Mouse (Mus musculus): Measurements from ENCODE around the gene Arid3a.
"Not testable (repeated sequence)": the region's sequence is repeated elsewhere in the genome, so short reads cannot be mapped to it uniquely, and the experiment has no call there.

- TF ChIP-seq CTCF (IDR thresholded peaks at IDR 0.05; ENCODE audit: borderline replicate concordance, control insufficient read depth, extremely low read depth, insufficient read depth, low read length, poor library complexity); POLR2A (IDR thresholded peaks at IDR 0.05; ENCODE audit: control insufficient read depth, extremely low read depth, insufficient read depth, low read length, poor library complexity): not testable (repeated sequence)
These were observed 41.9 kb upstream of the Arid3a start for GRCm38 (mm10) chr10:79884938-79885337.
